Comparison of ENCODE assay signal across 8 mouse cellular contexts in the genomic region with DNA sequence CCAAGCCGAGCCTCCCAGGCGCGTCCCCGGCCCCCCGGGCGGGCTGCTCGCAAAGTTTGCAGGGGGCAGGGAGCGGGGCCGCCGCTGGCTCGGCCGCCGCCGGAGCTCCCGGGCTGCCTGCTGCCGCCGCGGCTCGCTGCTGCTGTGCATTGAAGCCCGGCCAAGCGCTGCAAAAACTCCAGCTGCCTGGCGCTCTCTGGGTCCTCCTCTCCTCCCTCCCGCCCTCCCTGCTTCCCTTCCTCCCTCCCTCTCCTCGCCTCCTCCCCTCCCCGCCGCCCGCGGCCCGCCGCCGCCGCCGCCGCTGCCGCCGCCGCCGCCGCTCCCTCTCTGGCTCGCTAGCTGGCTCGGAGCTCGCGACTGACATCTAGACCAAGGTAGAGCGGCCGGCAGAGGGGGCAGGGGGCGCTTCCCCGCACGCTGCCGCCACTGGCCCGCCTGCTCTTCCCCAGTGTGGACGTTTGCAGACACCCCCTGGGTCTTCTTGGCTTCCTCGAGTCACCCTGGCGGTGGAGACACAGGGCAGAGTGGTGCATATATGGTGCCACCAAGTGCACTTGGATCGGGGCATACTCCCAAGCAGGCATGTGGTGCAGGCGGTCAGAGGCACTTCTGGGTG. TPM values are rescaled to one million over a fixed set of nuclear protein-coding genes. Genes with fewer than 3 reads are reported as not detected.
A peak's percentile ranks its signal among the peaks of the same experiment; 100 is the strongest.
DNase-seq lines count a peak whose midpoint lies in the region; ATAC-seq lines count a peak whose summit lies in the region.

A gene (minus strand): TSS at position 137 of the 616 bp plus-strand sequence.

- H3K9me3 ChIP-seq in hindbrain, embryonic 14.5 days (ENCODE audit: control insufficient read depth, low read length), result no peaks in the 10 kb centered on the region

- peak within 1 kb of the TSS; percentile 94 for H3K9ac ChIP-seq in hindbrain, embryonic 14.5 days

- peak; percentile 70 to 88 for DNase-seq in adrenal gland, adult (ENCODE audit: inconsistent age in 2 of 2, low spot score in 1 of 2)
- DNase-seq in cerebellum, postnatal 25 days, result peak; percentile 77 to 79
- peak; percentile 60 for DNase-seq in gastrocnemius, adult 18-20 months (ENCODE audit: low spot score)
- peak; percentile 77 for DNase-seq in hindbrain, embryonic 14.5 days (ENCODE audit: low spot score)
- DNase-seq in left cerebral cortex, adult 18-20 months (ENCODE audit: low spot score in 2 of 2), result peak; percentile 71 to 82
- peak; percentile 67 for DNase-seq in lung, postnatal 25 days (ENCODE audit: low spot score)
- peak; percentile 92 for DNase-seq in right cerebral cortex, postnatal 10 days (ENCODE audit: low spot score in 2 of 2)
- DNase-seq in natural killer cell, adult 2 months (ENCODE audit: low spot score in 2 of 2), result no peak

- peak within 1 kb of the TSS; percentile 85 for H3K4me3 ChIP-seq in hindbrain, embryonic 14.5 days (replicated peaks; ENCODE audit: low read length)

- H3K4me1 ChIP-seq in hindbrain, embryonic 14.5 days (replicated peaks; ENCODE audit: control insufficient read depth, insufficient read depth, low read length), result peaks cover 25% of the 10 kb centered on the region

- WGBS in hindbrain, embryonic 14.5 days, result under 1% methylated on average over 34 of the region's 55 CpGs

- H3K27ac ChIP-seq in hindbrain, embryonic 14.5 days, result peak within 1 kb of the TSS; percentile 96

- no peaks in the 10 kb centered on the region for H3K36me3 ChIP-seq in hindbrain, embryonic 14.5 days (replicated peaks; ENCODE audit: control insufficient read depth, insufficient read depth)

- 0 out of 2 replicates have a peak, but pooled peaks cover 4% of the 10 kb centered on the region for H3K27me3 ChIP-seq in hindbrain, embryonic 14.5 days (ENCODE audit: control insufficient read depth, insufficient read depth, low read length)

- ATAC-seq in hindbrain, embryonic 14.5 days (ENCODE audit: low FRiP score), result peak; percentile 78

- peak within 1 kb of the TSS; percentile 80 for H3K4me2 ChIP-seq in hindbrain, embryonic 14.5 days (replicated peaks)

RNA-seq across cellular contexts. Expression of the gene that starts here (rescaled TPM):
- total RNA-seq in gastrocnemius, adult 18-20 months (2021), result 1 to 10 TPM; 2.1 to 2.6 TPM
- polyA plus RNA-seq in hindbrain, embryonic 14.5 days (2014; fragmentation: Nextera tagmentation; extraction: Ambion mirVana), result 24.4 and 25.7 TPM in 2 replicates
- total RNA-seq in left cerebral cortex, adult 18-20 months (2021), result 10 to 100 TPM; 56.3 to 61.4 TPM

Comparison
In these comparisons a context has a peak if more than half of its experiments do, and no peak if none do; other contexts are left out.
1. RNA of the gene that starts here (total RNA-seq): 56.3 to 61.4 TPM in left cerebral cortex, adult 18-20 months; 2.1 to 2.6 TPM in gastrocnemius, adult 18-20 months; every median in the first group is over 10 times any median in the second.
2. DNase-seq: peak in adrenal gland, adult (2 of 2), cerebellum, postnatal 25 days (2 of 2), gastrocnemius, adult 18-20 months (single experiment), hindbrain, embryonic 14.5 days (single experiment), left cerebral cortex, adult 18-20 months (2 of 2), lung, postnatal 25 days (single experiment) and right cerebral cortex, postnatal 10 days (2 of 2); none in natural killer cell, adult 2 months (0 of 2).